Mouse (Mus musculus): Measurements from ENCODE around the gene Igf2bp1. TPM values are rescaled to one million over a fixed set of nuclear protein-coding genes. Genes with fewer than 3 reads are reported as not detected.

Igf2bp1 gene
- polyA plus RNA-seq, 1 experiment from 2014 or later, result 104 TPM

- H3K4me2 ChIP-seq (replicated peaks), result peak overlapping the region; percentile 93
- WGBS, result 51% methylated on average over 8 of the region's 8 CpGs
- ATAC-seq (ENCODE audit: low FRiP score, low read depth), result no peak
- peak overlapping the region; percentile 87 for H3K4me3 ChIP-seq
- no peak overlapping the region for H3K27ac ChIP-seq (replicated peaks)
- peaks cover 6% of the 10 kb centered on the region for H3K36me3 ChIP-seq
- H3K27me3 ChIP-seq, result 0 out of 2 replicates have a peak, but pooled peaks cover 3% of the 10 kb centered on the region
- H3K4me1 ChIP-seq, result peaks cover 13% of the 10 kb centered on the region
- no peak overlapping the region for H3K9ac ChIP-seq (replicated peaks)
- no peaks in the 10 kb centered on the region for H3K9me3 ChIP-seq
These were observed 28.4 kb upstream of the Igf2bp1 start for GRCm38 (mm10) chr11:96034116-96034515.

GRCm38 (mm10) chr11:96033264-96033663 is 27.5 kb upstream of the Igf2bp1 start:
- H3K27ac ChIP-seq (replicated peaks), result no peak overlapping the region
- no peak overlapping the region for H3K4me3 ChIP-seq
- 100% methylated on average over 2 of the region's 3 CpGs for WGBS
- no peaks in the 10 kb centered on the region for H3K9me3 ChIP-seq
- H3K4me2 ChIP-seq (replicated peaks), result no peak overlapping the region
- peaks cover 13% of the 10 kb centered on the region for H3K4me1 ChIP-seq
- H3K27me3 ChIP-seq, result 0 out of 2 replicates have a peak, but pooled peaks cover 3% of the 10 kb centered on the region
- H3K36me3 ChIP-seq, result no peaks in the 10 kb centered on the region; the same call in 1 of the 2 replicates
- ATAC-seq (ENCODE audit: low FRiP score, low read depth), result no peak
- H3K9ac ChIP-seq (replicated peaks), result no peak overlapping the region

GRCm38 (mm10) chr11:96031701-96032100 is 26.0 kb upstream of the Igf2bp1 start:
- Histone ChIP-seq H3K9ac (replicated peaks) (no peak overlapping the region), H3K36me3 (no peaks in the 10 kb centered on the region), H3K27me3 (0 out of 2 replicates have a peak, but pooled peaks cover 3% of the 10 kb centered on the region), H3K9me3 (no peaks in the 10 kb centered on the region), H3K27ac (replicated peaks) (no peak overlapping the region), H3K4me3 (no peak overlapping the region), H3K4me1 (peaks cover 13% of the 10 kb centered on the region), H3K4me2 (replicated peaks) (no peak overlapping the region)
- no peak for ATAC-seq (ENCODE audit: low FRiP score, low read depth)
- WGBS, result 79% methylated on average over 2 of the region's 2 CpGs

- Histone ChIP-seq H3K27ac (replicated peaks) (no peak overlapping the region), H3K9me3 (no peaks in the 10 kb centered on the region), H3K4me2 (replicated peaks) (no peak overlapping the region), H3K27me3 (0 out of 2 replicates have a peak, but pooled peaks cover 3% of the 10 kb centered on the region), H3K4me3 (no peak overlapping the region), H3K4me1 (peaks cover 10% of the 10 kb centered on the region), H3K36me3 (no peaks in the 10 kb centered on the region), H3K9ac (replicated peaks) (no peak overlapping the region)
- no peak for ATAC-seq (ENCODE audit: low FRiP score, low read depth)
- WGBS, result 88% methylated on average over 3 of the region's 3 CpGs
These were observed 24.8 kb upstream of the Igf2bp1 start for GRCm38 (mm10) chr11:96030571-96030970.

- no peak for ATAC-seq (ENCODE audit: low FRiP score, low read depth)
- H3K9ac ChIP-seq (replicated peaks), result no peak overlapping the region
- WGBS, result 50% methylated on average over 5 of the region's 5 CpGs
- no peaks in the 10 kb centered on the region for H3K4me1 ChIP-seq
- no peaks in the 10 kb centered on the region for H3K36me3 ChIP-seq
- H3K27me3 ChIP-seq, result 0 out of 2 replicates have a peak, but pooled peaks cover 3% of the 10 kb centered on the region
- H3K27ac ChIP-seq (replicated peaks), result no peak overlapping the region
- H3K9me3 ChIP-seq, result no peaks in the 10 kb centered on the region
- H3K4me3 ChIP-seq, result no peak overlapping the region
- no peak overlapping the region for H3K4me2 ChIP-seq (replicated peaks)
These were observed 22.4 kb upstream of the Igf2bp1 start for GRCm38 (mm10) chr11:96028130-96028529.

GRCm38 (mm10) chr11:96020622-96021021 is 14.9 kb upstream of the Igf2bp1 start:
- Histone ChIP-seq H3K4me1 (peaks cover 3% of the 10 kb centered on the region; the same call in 1 of the 2 replicates), H3K9ac (replicated peaks) (no peak overlapping the region), H3K4me3 (no peak overlapping the region), H3K27me3 (no peaks in the 10 kb centered on the region), H3K4me2 (replicated peaks) (no peak overlapping the region), H3K9me3 (no peaks in the 10 kb centered on the region), H3K27ac (replicated peaks) (no peak overlapping the region), H3K36me3 (no peaks in the 10 kb centered on the region)
- ATAC-seq (ENCODE audit: low FRiP score, low read depth), result no peak
- WGBS, result 81% methylated on average over 4 of the region's 4 CpGs

- Histone ChIP-seq H3K4me1 (peaks cover 3% of the 10 kb centered on the region; the same call in 1 of the 2 replicates), H3K27ac (replicated peaks) (no peak overlapping the region), H3K9me3 (no peaks in the 10 kb centered on the region), H3K9ac (replicated peaks) (no peak overlapping the region), H3K4me3 (no peak overlapping the region), H3K4me2 (replicated peaks) (no peak overlapping the region), H3K36me3 (no peaks in the 10 kb centered on the region), H3K27me3 (no peaks in the 10 kb centered on the region)
- WGBS, result 15% methylated on average over 9 of the region's 9 CpGs
- ATAC-seq (ENCODE audit: low FRiP score, low read depth), result no peak
These were observed 12.2 kb upstream of the Igf2bp1 start for GRCm38 (mm10) chr11:96017941-96018351.

GRCm38 (mm10) chr11:96015421-96015820 is 9.7 kb upstream of the Igf2bp1 start:
- ATAC-seq (ENCODE audit: low FRiP score, low read depth), result no peak
- Histone ChIP-seq H3K4me1 (peaks cover 13% of the 10 kb centered on the region), H3K9ac (replicated peaks) (no peak overlapping the region), H3K27me3 (no peaks in the 10 kb centered on the region), H3K36me3 (no peaks in the 10 kb centered on the region), H3K4me2 (replicated peaks) (no peak overlapping the region), H3K4me3 (no peak overlapping the region), H3K9me3 (no peaks in the 10 kb centered on the region), H3K27ac (replicated peaks) (no peak overlapping the region)
- 50% methylated on average over 5 of the region's 5 CpGs for WGBS

- Histone ChIP-seq H3K9ac (replicated peaks) (no peak overlapping the region), H3K4me1 (peaks cover 18% of the 10 kb centered on the region), H3K9me3 (no peaks in the 10 kb centered on the region), H3K27ac (replicated peaks) (no peak overlapping the region), H3K4me3 (peak overlapping the region; percentile 17; the same call in 1 of the 2 replicates), H3K36me3 (no peaks in the 10 kb centered on the region), H3K4me2 (replicated peaks) (peak overlapping the region; percentile 43), H3K27me3 (no peaks in the 10 kb centered on the region)
- WGBS, result 7% methylated on average over 6 of the region's 8 CpGs
- no peak for ATAC-seq (ENCODE audit: low FRiP score, low read depth)
These were observed 6.2 kb upstream of the Igf2bp1 start for GRCm38 (mm10) chr11:96011982-96012381.

GRCm38 (mm10) chr11:96008827-96009226 is 3.1 kb upstream of the Igf2bp1 start:
- H3K4me1 ChIP-seq, result peaks cover 18% of the 10 kb centered on the region

GRCm38 (mm10) chr11:96007516-96008235 is 1.9 kb upstream of the Igf2bp1 start:
- Histone ChIP-seq H3K4me2 (replicated peaks) (peak overlapping the region; percentile 83), H3K27me3 (no peaks in the 10 kb centered on the region), H3K4me1 (peaks cover 24% of the 10 kb centered on the region), H3K36me3 (no peaks in the 10 kb centered on the region), H3K9ac (replicated peaks) (peak overlapping the region; percentile 95), H3K27ac (replicated peaks) (peak overlapping the region; percentile 99), H3K9me3 (no peaks in the 10 kb centered on the region), H3K4me3 (peak overlapping the region; percentile 96)
- ATAC-seq (ENCODE audit: low FRiP score, low read depth), result no peak; the same call in none of the 2 replicates
- 0% methylated on average over 33 of the region's 33 CpGs for WGBS

More at GRCm38 (mm10) chr11:96008827-96009226, 3.1 kb upstream of the Igf2bp1 start:
- H3K4me3 ChIP-seq, result no peak overlapping the region
- no peaks in the 10 kb centered on the region for H3K9me3 ChIP-seq
- no peak overlapping the region for H3K27ac ChIP-seq (replicated peaks)
- H3K9ac ChIP-seq (replicated peaks), result no peak overlapping the region
- no peak for ATAC-seq (ENCODE audit: low FRiP score, low read depth)
- H3K27me3 ChIP-seq, result no peaks in the 10 kb centered on the region
- no peak overlapping the region for H3K4me2 ChIP-seq (replicated peaks)
- 5% methylated on average over 1 of the region's 1 CpGs for WGBS
- no peaks in the 10 kb centered on the region for H3K36me3 ChIP-seq

GRCm38 (mm10) chr11:96006852-96007515 is 1.2 kb upstream of the Igf2bp1 start:
- Histone ChIP-seq H3K4me1 (peaks cover 26% of the 10 kb centered on the region), H3K27ac (replicated peaks) (peak overlapping the region; percentile 99), H3K9me3 (no peaks in the 10 kb centered on the region), H3K36me3 (no peaks in the 10 kb centered on the region), H3K4me2 (replicated peaks) (peak overlapping the region; percentile 83), H3K4me3 (peak overlapping the region; percentile 96), H3K27me3 (no peaks in the 10 kb centered on the region), H3K9ac (replicated peaks) (peak overlapping the region; percentile 95)
- peak; percentile 81 for ATAC-seq (ENCODE audit: low FRiP score, low read depth)
- 1% methylated on average over 65 of the region's 67 CpGs for WGBS

Measured in midbrain, embryonic 12.5 days (tissue).